Mouse (Mus musculus) CD8-positive naive resting alpha-beta T cell, adult 2 months (primary cell): ENCODE data around the gene Acsf3.

Source experiments
- DNase-seq, 2 experiments: peaks; one replicate each; pipeline ENCODE4 v3.0.0; 2022; ENCODE audit warnings: low read depth in 2 of 2, low spot score in 2 of 2

Gene Acsf3

GRCm38 (mm10) chr8:122775285-122776155 lies at the start of gene Acsf3:
Gene Acsf3 (plus strand): TSS chr8:122775486.
- peak; percentile 44 to 48 for DNase-seq

GRCm38 (mm10) chr8:122726789-122727188 lies 48.5 kb upstream of the Acsf3 start:
- DNase-seq: no peak

DNA sequence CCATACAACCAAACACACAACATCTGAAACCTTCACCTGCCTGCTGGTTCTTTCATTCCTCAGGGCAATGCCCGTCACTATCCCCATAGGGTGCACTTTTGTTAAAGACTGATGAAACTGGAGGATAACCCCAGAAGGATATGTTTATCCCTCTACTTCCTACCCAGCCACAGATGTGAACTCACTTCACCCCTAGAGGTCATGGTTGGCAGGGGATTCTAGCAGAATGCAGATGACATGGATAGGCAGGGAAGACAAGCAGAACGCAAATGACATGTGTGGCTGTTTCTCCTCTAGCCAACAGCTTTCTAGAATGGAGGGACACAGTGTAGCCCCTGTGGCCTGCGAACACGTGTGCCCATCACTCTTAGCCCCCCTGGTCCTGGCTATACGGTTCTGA lies 47.9 kb upstream of the Acsf3 start:
- no peak for DNase-seq

DNA sequence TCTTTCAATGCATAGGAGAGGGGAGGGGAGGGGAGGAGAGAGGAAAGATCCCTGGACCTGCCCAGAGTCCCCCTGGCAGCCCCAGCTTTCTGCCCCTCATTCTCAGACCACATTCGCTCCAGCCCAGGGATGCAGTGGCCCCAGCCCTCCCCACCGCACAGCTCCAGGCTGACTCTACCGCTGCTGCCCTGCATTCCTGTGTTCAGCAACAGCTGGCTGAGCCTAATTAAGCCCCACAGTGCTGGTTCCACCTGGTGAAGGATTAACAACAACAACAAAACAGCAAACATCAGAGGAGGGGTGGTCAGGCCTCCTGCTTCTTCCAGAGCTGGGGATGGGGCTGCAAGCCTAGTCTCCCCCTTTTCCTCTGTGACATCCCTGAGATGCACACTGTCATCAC lies 46.7 kb upstream of the Acsf3 start:
- no peak for DNase-seq

DNA sequence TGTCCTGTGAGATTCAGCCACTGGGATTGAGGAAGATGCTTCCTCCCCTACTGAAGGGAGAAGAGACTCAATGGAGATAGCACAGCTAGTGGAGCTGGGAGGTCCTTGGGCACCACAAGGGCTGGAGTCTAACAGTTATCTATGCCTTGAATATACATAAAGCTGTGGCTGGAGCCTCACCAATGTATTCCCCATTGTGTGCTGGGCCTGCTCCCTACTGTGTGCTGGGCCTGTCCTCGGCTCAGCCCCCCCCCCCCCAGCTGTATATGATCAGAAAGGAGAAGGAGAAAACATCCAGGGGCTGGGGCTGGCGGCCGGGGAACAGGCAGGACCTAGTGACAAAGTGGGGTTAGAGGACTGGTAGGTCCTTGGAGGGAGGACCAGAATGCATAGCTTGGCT lies 40.2 kb upstream of the Acsf3 start:
- DNase-seq: no peak

DNA sequence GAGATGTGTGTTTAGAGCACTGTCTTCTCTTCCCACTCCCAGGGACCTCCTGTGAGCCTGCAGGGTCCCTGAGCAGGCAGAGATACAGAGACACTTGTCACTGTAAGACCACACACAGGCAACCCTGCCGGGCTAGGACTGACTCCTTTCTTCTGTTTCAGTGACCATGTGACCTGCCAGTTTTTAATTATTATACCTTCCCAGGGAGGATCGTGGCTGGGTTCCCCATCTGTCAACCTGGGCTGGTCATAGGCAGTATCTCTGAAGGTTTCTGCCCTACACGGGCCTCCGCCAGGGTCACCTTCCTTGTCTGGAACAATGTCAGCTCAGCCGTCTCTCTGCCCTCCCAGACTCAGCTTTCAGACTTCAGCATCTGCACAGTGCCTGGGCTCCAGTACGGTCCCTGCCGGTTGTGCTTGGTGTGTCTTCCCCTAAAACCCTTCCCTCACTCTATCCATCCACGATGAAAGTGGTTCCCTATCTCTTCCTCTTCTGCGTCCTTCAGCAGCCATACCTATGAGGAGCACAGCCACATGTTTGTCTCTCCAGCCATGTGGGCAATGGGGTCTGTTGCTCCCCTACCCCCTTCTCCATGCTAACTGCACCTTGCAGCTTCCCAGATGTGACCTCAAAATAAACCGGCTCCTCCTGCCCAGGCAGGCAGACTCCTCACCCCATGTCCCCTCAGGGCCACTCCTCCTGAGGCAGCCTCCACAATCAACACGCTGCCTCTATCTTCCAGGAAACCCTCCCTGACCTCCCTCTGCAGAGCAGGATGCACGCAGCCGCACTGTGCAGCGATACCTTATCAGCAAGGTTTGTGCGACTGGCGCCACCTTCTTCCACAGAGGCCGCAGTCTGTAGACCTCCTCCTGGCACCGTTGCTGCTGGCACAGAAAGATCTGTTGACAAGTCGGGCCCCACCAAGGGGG lies 39.5 kb upstream of the Acsf3 start:
- no peak for DNase-seq

GRCm38 (mm10) chr8:122736623-122737022 lies 38.7 kb upstream of the Acsf3 start:
- DNase-seq: no peak

GRCm38 (mm10) chr8:122737071-122737470 lies 38.2 kb upstream of the Acsf3 start:
- no peak for DNase-seq

GRCm38 (mm10) chr8:122737886-122738285 lies 37.4 kb upstream of the Acsf3 start:
- no peak for DNase-seq

DNA sequence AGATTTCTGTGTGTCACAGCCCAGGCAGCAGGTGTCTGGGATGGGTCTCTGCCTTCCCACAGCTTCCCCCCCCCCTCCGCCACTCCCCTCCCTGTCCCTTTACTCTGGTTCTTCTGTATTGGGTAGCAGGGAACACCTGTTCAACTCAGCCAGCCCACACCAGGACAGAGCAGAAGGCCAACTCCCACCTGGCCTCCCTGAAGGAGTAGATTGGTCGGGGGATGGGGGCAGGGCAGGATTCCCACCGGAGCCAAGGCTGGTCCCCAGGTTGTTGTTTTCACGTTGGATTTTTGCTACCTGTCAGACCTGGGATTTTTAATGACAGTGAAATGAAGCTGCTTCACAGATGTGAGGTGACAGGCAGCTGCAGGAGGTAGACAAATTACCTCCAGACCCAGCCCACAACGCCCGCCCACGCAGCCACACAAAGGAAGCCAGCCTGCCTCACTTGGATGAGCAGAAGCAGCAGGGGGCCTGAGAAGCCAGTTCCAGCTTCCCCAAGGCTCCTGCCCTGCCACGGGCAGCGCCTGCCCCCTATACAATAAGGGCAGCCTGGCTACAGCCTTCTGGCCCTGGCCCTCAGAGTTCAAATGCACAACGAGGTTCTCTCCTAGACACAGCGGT lies 36.1 kb upstream of the Acsf3 start:
- peak; percentile 40 to 63 for DNase-seq

DNA sequence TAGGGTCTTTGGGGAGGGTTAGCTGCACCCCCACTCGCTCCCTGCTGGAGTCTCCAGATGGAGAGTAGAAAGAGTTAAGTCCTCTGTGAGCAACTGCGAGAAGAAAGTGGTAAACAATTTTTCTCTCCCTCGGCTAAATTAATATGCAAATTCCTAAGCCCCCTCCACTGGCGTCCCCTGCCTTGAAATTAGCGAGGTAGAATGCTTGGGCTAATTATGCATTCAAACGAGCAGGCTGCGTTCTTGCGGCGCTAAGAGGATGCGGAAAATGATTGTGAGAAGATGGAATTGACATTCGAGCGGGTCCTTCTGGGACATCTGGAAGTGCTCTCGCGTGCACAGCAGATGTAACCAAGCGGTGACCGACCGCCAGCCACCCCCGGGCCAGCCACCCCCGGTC lies 32.8 kb upstream of the Acsf3 start:
- DNase-seq: no peak

- DNase-seq: no peak
Observed at GRCm38 (mm10) chr8:122745022-122745749, 30.1 kb upstream of the Acsf3 start.

- no peak for DNase-seq
Observed at GRCm38 (mm10) chr8:122745750-122746275, 29.5 kb upstream of the Acsf3 start.

DNA sequence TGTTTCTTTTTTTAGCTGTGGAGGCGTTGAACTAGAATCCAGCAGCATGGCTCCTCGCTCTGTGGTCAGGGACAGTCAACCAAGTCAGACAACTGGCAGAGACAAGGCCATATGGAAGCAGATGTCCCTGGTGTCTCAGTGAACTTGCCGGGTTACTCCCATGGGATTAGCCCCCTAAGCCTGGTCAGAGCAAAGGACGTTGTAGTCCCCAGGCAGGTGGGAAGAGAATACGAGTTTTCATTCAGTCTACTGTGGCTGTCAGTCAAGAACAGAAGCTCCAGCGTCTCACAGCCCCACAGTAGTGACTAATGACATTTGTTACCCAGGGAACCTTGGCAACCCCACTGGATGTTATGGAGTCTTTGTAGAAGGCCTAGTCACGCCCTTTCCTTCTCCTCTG lies 28.8 kb upstream of the Acsf3 start:
- no peak for DNase-seq

- DNase-seq: no peak
Observed at GRCm38 (mm10) chr8:122747825-122748224, 27.5 kb upstream of the Acsf3 start.

- DNase-seq: no peak
Observed at GRCm38 (mm10) chr8:122749333-122749958, 25.8 kb upstream of the Acsf3 start.

GRCm38 (mm10) chr8:122751342-122751741 lies 23.9 kb upstream of the Acsf3 start:
- no peak for DNase-seq

DNA sequence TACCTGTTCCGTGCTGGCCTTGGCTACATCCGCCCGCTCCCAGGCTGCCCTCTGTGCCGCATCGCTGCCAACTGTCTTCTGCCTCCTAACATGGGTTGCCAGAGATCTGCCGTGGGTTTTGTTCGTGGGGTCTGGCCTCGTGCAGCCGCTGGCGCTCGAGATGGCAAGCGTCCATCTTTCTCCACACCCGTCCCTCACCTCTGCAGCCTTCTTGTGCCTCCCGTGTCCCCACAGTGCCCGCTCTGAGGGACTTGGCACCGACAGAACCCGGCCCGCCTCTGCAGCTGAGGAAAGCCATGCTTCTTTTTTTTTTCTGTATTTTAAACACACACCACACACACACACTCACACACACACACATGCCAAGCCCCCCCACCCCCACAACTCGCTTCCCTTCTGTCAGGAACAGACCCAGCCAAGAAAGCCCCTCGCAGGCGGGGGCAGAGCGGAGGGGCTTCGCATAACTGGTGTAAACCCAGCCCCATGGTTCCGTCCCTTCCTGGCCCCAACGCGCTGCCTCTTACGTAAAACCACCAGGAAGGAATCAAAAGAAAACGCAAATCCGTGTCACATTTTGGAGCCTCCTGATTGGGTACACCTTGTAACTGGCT lies 23.1 kb upstream of the Acsf3 start:
- no peak for DNase-seq

GRCm38 (mm10) chr8:122758597-122758996 lies 16.7 kb upstream of the Acsf3 start:
- no peak for DNase-seq

- no peak for DNase-seq
Observed at GRCm38 (mm10) chr8:122760116-122760515, 15.2 kb upstream of the Acsf3 start.
